Mouse (Mus musculus) spleen, adult 2 months (tissue): ENCODE measurements around the gene Tmem254b.
"Not testable (repeated sequence)": the region's sequence is repeated elsewhere in the genome, so short reads cannot be mapped to it uniquely, and the experiment has no call there.

Experiments used
- CTCF ChIP-seq: fragments of 200-500 bp; IDR thresholded peaks from 2 replicates; pipeline ENCODE4 v1.5.1; 2011; ENCODE audit warnings: mild to moderate bottlenecking, inconsistent platforms; ENCODE audit not compliant: insufficient read depth, insufficient read length, insufficient replicate concordance; ENCODE audit errors: extremely low read depth
- POLR2A ChIP-seq: fragments of 200-500 bp; IDR thresholded peaks from 2 replicates; pipeline ENCODE4 v1.6.1; 2011; ENCODE audit warnings: low read depth, low read length, inconsistent platforms

- not testable (repeated sequence) for TF ChIP-seq CTCF, POLR2A
These were observed 31.8 kb downstream of the Tmem254b start for GRCm38 (mm10) chr14:26175028-26175427.
